Mouse (Mus musculus): Measurements from ENCODE around the gene Slc7a5.

DNA sequence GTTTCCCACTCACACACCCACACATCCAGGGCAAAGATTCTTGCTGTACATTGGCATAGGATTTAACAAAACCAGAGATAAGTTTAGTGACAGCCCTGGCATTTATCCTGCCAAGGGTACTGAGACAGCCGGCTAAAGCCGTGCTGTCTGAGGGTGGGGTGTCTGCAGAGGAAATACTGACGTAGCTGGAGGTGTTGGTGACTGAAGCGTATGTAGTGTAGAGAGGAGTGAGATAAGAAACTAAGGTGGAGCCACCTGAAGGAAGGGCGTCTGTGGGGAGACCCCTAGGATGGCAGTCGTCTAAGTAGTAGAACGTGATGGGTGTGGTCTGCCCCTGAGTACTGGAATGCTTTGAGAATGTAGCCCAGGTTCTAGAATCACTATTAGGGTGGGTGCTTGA lies 55.0 kb downstream of the Slc7a5 start:
- no peak for TF ChIP-seq CTCF (conservative IDR thresholded peaks at IDR 0.05; ENCODE audit: insufficient read depth, insufficient read length, low read depth, low read length)
- no peak for TF ChIP-seq POLR2A (IDR thresholded peaks at IDR 0.05; ENCODE audit: low read depth, low read length)
